Mouse (Mus musculus) forebrain, embryonic 12.5 days (tissue): ENCODE results near the gene Gstt3. TPM values are rescaled to one million over a fixed set of nuclear protein-coding genes. Genes with fewer than 3 reads are reported as not detected.

Source experiments
- ATAC-seq: fragments of 200-750 bp; cut with Nextera tagmentation; 2 replicates; pipeline ENCODE4 v1.8.0; 2017; ENCODE audit warnings: moderate TSS enrichment; ENCODE audit not compliant: low FRiP score
- H3K27ac ChIP-seq: fragments of 300-500 bp; sonication (generic); 2 replicates; pipeline ENCODE4 v1.5.1; 2016; ENCODE audit warnings: mild to moderate bottlenecking
- H3K27me3 ChIP-seq: fragments of 300-500 bp; sonication (generic); 2 replicates; pipeline ENCODE4 v1.6.1; 2016; ENCODE audit warnings: mild to moderate bottlenecking
- H3K36me3 ChIP-seq: fragments of 300-500 bp; sonication (generic); replicated peaks from 2 replicates; pipeline ENCODE4 v1.6.1; 2016; ENCODE audit warnings: mild to moderate bottlenecking
- H3K4me1 ChIP-seq: fragments of 300-500 bp; sonication (generic); 2 replicates; pipeline ENCODE4 v1.6.1; 2016
- H3K4me2 ChIP-seq: fragments of 300-500 bp; sonication (generic); 2 replicates; pipeline ENCODE4 v1.6.1; 2016; ENCODE audit warnings: mild to moderate bottlenecking, moderate library complexity
- H3K4me3 ChIP-seq: fragments of 300-500 bp; sonication (generic); replicated peaks from 2 replicates; pipeline ENCODE4 v1.5.1; 2016; ENCODE audit warnings: mild to moderate bottlenecking
- H3K9ac ChIP-seq: fragments of 300-500 bp; sonication (generic); 2 replicates; pipeline ENCODE4 v1.6.1; 2016; ENCODE audit warnings: mild to moderate bottlenecking
- H3K9me3 ChIP-seq: fragments of 300-500 bp; sonication (generic); 2 replicates; pipeline ENCODE4 v1.6.1; 2016
- WGBS: fragments of 180-500 bp; shearing (Covaris S2); methylation state at CpG from one replicate; pipeline ENCODE4 v1.1.7; 2016; 5-methylcytosine and 5-hydroxymethylcytosine counted together
- polyA plus RNA-seq: library from polyadenylated mRNA; unstranded; fragments of >200 nt; fragmentation: Nextera tagmentation; extraction: Ambion mirVana; gene quantifications from 2 replicates; pipeline ENCODE4 v1.2.1, GENCODE M21; 2016

Gstt3 gene
- polyA plus RNA-seq, 1 experiment from 2014 or later = 1.5 TPM

- peak; percentile 51; the same call in 1 of the 2 replicates for ATAC-seq
- H3K36me3 ChIP-seq = no peaks in the 10 kb centered on the region
- H3K9ac ChIP-seq = peak overlapping the region; percentile 47
- no peak overlapping the region for H3K27ac ChIP-seq
- 3% methylated on average over 12 of the region's 12 CpGs for WGBS
- H3K4me3 ChIP-seq = peak overlapping the region; percentile 44
- peak overlapping the region; percentile 74 for H3K4me2 ChIP-seq
- H3K9me3 ChIP-seq = no peaks in the 10 kb centered on the region
- H3K4me1 ChIP-seq = peaks cover 21% of the 10 kb centered on the region
- peaks cover 23% of the 10 kb centered on the region for H3K27me3 ChIP-seq
These were observed 16.5 kb upstream of the Gstt3 start for GRCm38 (mm10) chr10:75797619-75798175.

- H3K27ac ChIP-seq = no peak overlapping the region
- peaks cover 21% of the 10 kb centered on the region for H3K4me1 ChIP-seq
- H3K36me3 ChIP-seq = no peaks in the 10 kb centered on the region
- H3K9me3 ChIP-seq = no peaks in the 10 kb centered on the region
- H3K9ac ChIP-seq = peak overlapping the region; percentile 47
- peaks cover 23% of the 10 kb centered on the region for H3K27me3 ChIP-seq
- H3K4me3 ChIP-seq = peak overlapping the region; percentile 44
- ATAC-seq = no peak
- peak overlapping the region; percentile 74 for H3K4me2 ChIP-seq
- WGBS = 44% methylated on average over 11 of the region's 11 CpGs
These were observed 15.7 kb upstream of the Gstt3 start for GRCm38 (mm10) chr10:75796731-75797516.

- H3K9ac ChIP-seq = no peak overlapping the region
- no peak overlapping the region for H3K4me2 ChIP-seq
- H3K4me3 ChIP-seq = no peak overlapping the region
- no peaks in the 10 kb centered on the region for H3K9me3 ChIP-seq
- WGBS = 27% methylated on average over 3 of the region's 3 CpGs
- no peak for ATAC-seq
- peaks cover 23% of the 10 kb centered on the region for H3K27me3 ChIP-seq
- H3K36me3 ChIP-seq = no peaks in the 10 kb centered on the region
- H3K4me1 ChIP-seq = peaks cover 21% of the 10 kb centered on the region
- no peak overlapping the region for H3K27ac ChIP-seq
These were observed 13.7 kb upstream of the Gstt3 start for GRCm38 (mm10) chr10:75794880-75795279.

- ATAC-seq = no peak
- H3K4me2 ChIP-seq = no peak overlapping the region
- no peaks in the 10 kb centered on the region for H3K9me3 ChIP-seq
- H3K27me3 ChIP-seq = peaks cover 2% of the 10 kb centered on the region; the same call in 1 of the 2 replicates
- no peak overlapping the region for H3K9ac ChIP-seq
- H3K27ac ChIP-seq = no peak overlapping the region
- WGBS = 23% methylated on average over 7 of the region's 7 CpGs
- H3K4me3 ChIP-seq = no peak overlapping the region
- no peaks in the 10 kb centered on the region for H3K36me3 ChIP-seq
- peaks cover 4% of the 10 kb centered on the region for H3K4me1 ChIP-seq
These were observed 9.6 kb upstream of the Gstt3 start for GRCm38 (mm10) chr10:75790773-75791172.

GRCm38 (mm10) chr10:75789841-75790240 is 8.6 kb upstream of the Gstt3 start:
- no peak overlapping the region for H3K27ac ChIP-seq
- H3K4me2 ChIP-seq = no peak overlapping the region
- no peaks in the 10 kb centered on the region for H3K9me3 ChIP-seq
- WGBS = 90% methylated on average over 5 of the region's 5 CpGs
- ATAC-seq = no peak
- H3K27me3 ChIP-seq = peaks cover 2% of the 10 kb centered on the region; the same call in 1 of the 2 replicates
- H3K4me3 ChIP-seq = no peak overlapping the region
- H3K4me1 ChIP-seq = peaks cover 3% of the 10 kb centered on the region
- H3K9ac ChIP-seq = no peak overlapping the region
- H3K36me3 ChIP-seq = no peaks in the 10 kb centered on the region

- no peak overlapping the region for H3K4me2 ChIP-seq
- WGBS = 83% methylated on average over 6 of the region's 6 CpGs
- no peak overlapping the region for H3K27ac ChIP-seq
- H3K4me1 ChIP-seq = no peaks in the 10 kb centered on the region
- no peak overlapping the region for H3K9ac ChIP-seq
- H3K4me3 ChIP-seq = no peak overlapping the region
- no peak for ATAC-seq
- no peaks in the 10 kb centered on the region for H3K9me3 ChIP-seq
- H3K27me3 ChIP-seq = 0 out of 2 replicates have a peak, but pooled peaks cover 2% of the 10 kb centered on the region
- H3K36me3 ChIP-seq = no peaks in the 10 kb centered on the region
These were observed 8.0 kb upstream of the Gstt3 start for GRCm38 (mm10) chr10:75789081-75789735.

GRCm38 (mm10) chr10:75788277-75788676 is 7.1 kb upstream of the Gstt3 start:
- Histone ChIP-seq H3K27ac (no peak overlapping the region), H3K9ac (no peak overlapping the region), H3K9me3 (no peaks in the 10 kb centered on the region), H3K4me1 (no peaks in the 10 kb centered on the region), H3K27me3 (peaks cover 3% of the 10 kb centered on the region; the same call in 1 of the 2 replicates), H3K4me2 (no peak overlapping the region), H3K4me3 (no peak overlapping the region), H3K36me3 (no peaks in the 10 kb centered on the region)
- WGBS = 93% methylated on average over 8 of the region's 8 CpGs
- no peak for ATAC-seq

GRCm38 (mm10) chr10:75785442-75785841 is 4.2 kb upstream of the Gstt3 start:
- Histone ChIP-seq H3K27me3 (peaks cover 25% of the 10 kb centered on the region), H3K27ac (no peak overlapping the region), H3K4me2 (no peak overlapping the region), H3K4me1 (peaks cover 8% of the 10 kb centered on the region), H3K36me3 (no peaks in the 10 kb centered on the region), H3K4me3 (no peak overlapping the region), H3K9ac (no peak overlapping the region), H3K9me3 (no peaks in the 10 kb centered on the region)
- ATAC-seq = no peak
- WGBS = 73% methylated on average over 1 of the region's 1 CpGs

- Histone ChIP-seq H3K9me3 (no peaks in the 10 kb centered on the region), H3K27ac (no peak overlapping the region), H3K4me2 (no peak overlapping the region; the same call in 1 of the 2 replicates), H3K4me1 (peaks cover 18% of the 10 kb centered on the region), H3K36me3 (no peaks in the 10 kb centered on the region), H3K9ac (no peak overlapping the region), H3K27me3 (peaks cover 61% of the 10 kb centered on the region), H3K4me3 (no peak overlapping the region)
- ATAC-seq = no peak
- WGBS = 41% methylated on average over 15 of the region's 15 CpGs
These were observed 1.7 kb downstream of the Gstt3 start for GRCm38 (mm10) chr10:75779206-75780174.

- no peak overlapping the region for H3K9ac ChIP-seq
- H3K27me3 ChIP-seq = peaks cover 56% of the 10 kb centered on the region
- ATAC-seq = no peak
- H3K4me3 ChIP-seq = no peak overlapping the region
- no peak overlapping the region for H3K4me2 ChIP-seq
- 85% methylated on average over 2 of the region's 2 CpGs for WGBS
- no peaks in the 10 kb centered on the region for H3K9me3 ChIP-seq
- no peaks in the 10 kb centered on the region for H3K36me3 ChIP-seq
- H3K27ac ChIP-seq = no peak overlapping the region
- peaks cover 22% of the 10 kb centered on the region for H3K4me1 ChIP-seq
These were observed 3.3 kb downstream of the Gstt3 start for GRCm38 (mm10) chr10:75777885-75778284.

- no peaks in the 10 kb centered on the region for H3K36me3 ChIP-seq
- no peak overlapping the region for H3K27ac ChIP-seq
- no peak overlapping the region for H3K4me2 ChIP-seq
- peaks cover 32% of the 10 kb centered on the region for H3K4me1 ChIP-seq
- no peak overlapping the region for H3K9ac ChIP-seq
- peaks cover 45% of the 10 kb centered on the region for H3K27me3 ChIP-seq
- H3K4me3 ChIP-seq = no peak overlapping the region
- ATAC-seq = no peak
- 86% methylated on average over 6 of the region's 6 CpGs for WGBS
- H3K9me3 ChIP-seq = no peaks in the 10 kb centered on the region
These were observed 4.7 kb downstream of the Gstt3 start for GRCm38 (mm10) chr10:75776562-75776961.
